Mouse (Mus musculus): ENCODE results near the gene Ino80. TPM values are rescaled to one million over a fixed set of nuclear protein-coding genes. Genes with fewer than 3 reads are reported as not detected.

Gene Ino80
- total and polyA plus RNA-seq, 2 experiments from 2014 or later = 2.2 to 16.3 TPM

DNA sequence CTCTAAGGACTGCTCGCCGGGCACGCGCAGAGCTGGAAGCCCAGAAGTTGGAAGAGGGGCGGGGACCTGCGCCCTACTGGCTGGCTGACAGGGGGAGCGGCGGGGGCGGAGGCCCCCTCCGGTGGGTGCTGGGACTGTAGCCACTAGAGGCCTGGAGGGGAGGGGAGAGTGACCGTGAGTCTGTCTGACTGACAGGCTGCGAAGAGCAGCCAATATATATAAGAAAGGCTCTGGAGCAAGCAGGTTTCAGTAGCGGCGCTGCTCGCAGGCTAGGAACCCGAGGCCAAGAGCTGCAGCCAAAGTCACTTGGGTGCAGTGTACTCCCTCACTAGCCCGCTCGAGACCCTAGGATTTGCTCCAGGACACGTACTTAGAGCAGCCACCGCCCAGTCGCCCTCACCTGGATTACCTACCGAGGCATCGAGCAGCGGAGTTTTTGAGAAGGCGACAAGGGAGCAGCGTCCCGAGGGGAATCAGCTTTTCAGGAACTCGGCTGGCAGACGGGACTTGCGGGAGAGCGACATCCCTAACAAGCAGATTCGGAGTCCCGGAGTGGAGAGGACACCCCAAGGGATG, 151.8 kb downstream of the Ino80 start, which contains the start of gene Dll4:
Gene Dll4 (plus strand): TSS at position 217 of the 576 bp plus-strand sequence.
- Histone ChIP-seq H3K9ac (peak within 1 kb of the TSS; percentile 29), H3K36me3 (ENCODE audit: insufficient read depth) (no peaks in the 10 kb centered on the region), H3K4me1 (ENCODE audit: insufficient read depth) (peaks cover 21% of the 10 kb centered on the region), H3K4me3 (ENCODE audit: low read depth, low read length) (peak within 1 kb of the TSS; percentile 50), H3K9me3 (ENCODE audit: low read length) (no peaks in the 10 kb centered on the region), H3K27me3 (ENCODE audit: insufficient read depth, low read length) (peaks cover 47% of the 10 kb centered on the region), H3K27ac (ENCODE audit: low read depth, low read length) (no peak within 1 kb of the TSS), H3K4me2 (ENCODE audit: low read depth) (peak within 1 kb of the TSS; percentile 79)
- 3% methylated on average over 32 of the region's 33 CpGs for WGBS
- peak; percentile 24 for TF ChIP-seq CTCF (IDR thresholded peaks at IDR 0.05; ENCODE audit: low read depth)
- ATAC-seq = peak; percentile 10
- peak; percentile 37 for DNase-seq

DNA sequence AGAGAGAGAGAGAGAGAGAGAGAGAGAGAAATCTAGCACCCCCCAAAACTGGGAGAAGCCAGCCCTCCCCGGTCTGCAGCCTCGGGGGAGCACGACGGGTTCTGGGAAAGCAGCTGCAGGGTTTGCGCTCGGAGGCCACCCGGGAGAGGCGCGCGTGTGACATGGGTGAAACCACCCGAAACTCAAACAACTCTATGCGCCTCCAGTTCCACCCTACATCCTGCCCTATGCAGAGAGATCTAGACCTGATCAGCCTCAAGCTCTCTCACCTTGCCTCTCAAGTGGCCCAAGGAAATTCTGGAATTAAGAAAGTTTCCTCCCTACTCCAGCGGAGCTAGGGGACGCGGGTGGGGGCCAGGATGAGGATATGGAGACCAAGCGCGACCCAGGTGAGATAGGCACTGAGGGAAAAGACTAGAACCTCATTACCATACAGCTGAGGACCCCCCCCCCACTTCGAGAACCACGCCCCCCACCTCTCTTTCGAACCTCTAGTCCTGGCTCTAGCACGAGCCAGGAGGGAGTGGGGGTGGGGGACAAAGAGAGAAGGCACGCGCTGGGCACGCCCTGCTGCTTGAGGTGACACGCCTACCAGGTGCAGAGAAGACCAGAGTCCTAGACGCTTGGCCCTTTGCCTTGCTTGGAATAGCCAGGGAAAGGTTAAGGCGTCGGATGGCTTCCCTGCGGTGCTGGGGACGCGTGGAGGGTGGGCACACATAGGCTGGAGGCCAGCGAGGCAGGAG, 152.7 kb downstream of the Ino80 start:
- TF ChIP-seq CTCF (IDR thresholded peaks at IDR 0.05; ENCODE audit: low read depth) = no peak
- Histone ChIP-seq H3K4me3 (ENCODE audit: low read depth, low read length) (peak overlapping the region; percentile 50), H3K4me2 (ENCODE audit: low read depth) (peak overlapping the region; percentile 79), H3K9ac (no peak overlapping the region), H3K4me1 (ENCODE audit: insufficient read depth) (peaks cover 21% of the 10 kb centered on the region), H3K36me3 (ENCODE audit: insufficient read depth) (no peaks in the 10 kb centered on the region), H3K27ac (ENCODE audit: low read depth, low read length) (no peak overlapping the region), H3K27me3 (ENCODE audit: insufficient read depth, low read length) (peaks cover 51% of the 10 kb centered on the region), H3K9me3 (ENCODE audit: low read length) (no peaks in the 10 kb centered on the region)
- no peak for DNase-seq
- WGBS = 3% methylated on average over 32 of the region's 32 CpGs
- no peak for ATAC-seq

DNA sequence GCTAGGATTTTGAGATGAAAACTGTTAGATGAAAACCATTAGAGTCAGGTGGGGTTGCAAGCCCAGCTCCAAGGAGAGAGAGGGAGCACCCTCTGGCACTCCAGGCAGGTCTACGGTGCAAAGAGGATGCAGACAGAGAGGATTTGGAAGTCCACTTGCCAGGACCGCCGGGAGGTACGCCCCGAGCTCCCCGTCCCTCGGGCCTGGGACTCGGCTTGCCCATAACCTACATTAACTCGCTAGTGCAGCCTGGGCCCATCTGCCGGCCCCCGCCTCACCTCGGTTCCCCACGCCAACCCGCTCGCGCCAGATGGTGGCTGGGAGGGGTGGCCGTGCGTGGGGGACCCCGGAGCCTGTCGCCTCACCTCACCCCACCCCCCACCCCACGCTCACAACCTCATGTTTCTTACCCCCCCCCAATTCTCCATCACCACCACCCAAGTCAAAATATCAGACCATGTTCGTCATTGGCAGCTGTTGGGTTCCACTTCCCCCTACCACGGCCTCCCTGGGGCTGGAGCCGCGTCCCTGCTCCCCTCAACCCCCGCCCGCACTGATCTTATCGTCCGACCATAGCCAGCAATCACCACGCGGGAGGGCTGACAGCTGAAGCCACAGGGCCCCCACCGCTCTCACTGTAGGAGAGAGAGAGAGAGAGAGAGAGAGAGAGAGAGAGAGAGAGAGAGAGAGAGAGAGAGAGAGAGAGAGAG, 153.5 kb downstream of the Ino80 start:
- Histone ChIP-seq H3K27ac (ENCODE audit: low read depth, low read length) (no peak overlapping the region), H3K4me1 (ENCODE audit: insufficient read depth) (peaks cover 21% of the 10 kb centered on the region), H3K4me2 (ENCODE audit: low read depth) (peak overlapping the region; percentile 79), H3K9me3 (ENCODE audit: low read length) (no peaks in the 10 kb centered on the region), H3K36me3 (ENCODE audit: insufficient read depth) (no peaks in the 10 kb centered on the region), H3K27me3 (ENCODE audit: insufficient read depth, low read length) (peaks cover 51% of the 10 kb centered on the region), H3K9ac (no peak overlapping the region), H3K4me3 (ENCODE audit: low read depth, low read length) (peak overlapping the region; percentile 16; the same call in 1 of the 2 replicates)
- 7% methylated on average over 32 of the region's 32 CpGs for WGBS
- ATAC-seq (no peak), DNase-seq (no peak)
- TF ChIP-seq CTCF (IDR thresholded peaks at IDR 0.05; ENCODE audit: low read depth) = no peak

Other genes with a start within 250 kb of the Ino80 start
- gene Ppp1r14d, start 247.8 kb downstream of the Ino80 start, total RNA-seq (2014; rRNA removed) = not detected in 2 replicates
- not detected in 2 replicates for gene Ppp1r14d, start 247.8 kb downstream of the Ino80 start, polyA plus RNA-seq (2015; fragmentation: Nextera tagmentation; extraction: Ambion mirVana)
- 1.6 and 1.8 TPM in 2 replicates for gene Spint1, start 240.3 kb downstream of the Ino80 start, total RNA-seq (2014; rRNA removed)
- gene Spint1, start 240.3 kb downstream of the Ino80 start, polyA plus RNA-seq (2015; fragmentation: Nextera tagmentation; extraction: Ambion mirVana) = 0.52 and 1.1 TPM in 2 replicates
- 20.5 and 27.8 TPM in 2 replicates for gene Rhov, start 206.4 kb downstream of the Ino80 start, total RNA-seq (2014; rRNA removed)
- 22.9 and 29.3 TPM in 2 replicates for gene Rhov, start 206.4 kb downstream of the Ino80 start, polyA plus RNA-seq (2015; fragmentation: Nextera tagmentation; extraction: Ambion mirVana)
- 22.5 and 26.7 TPM in 2 replicates for gene Vps18, start 188.9 kb downstream of the Ino80 start, total RNA-seq (2014; rRNA removed)
- 17.5 and 22.3 TPM in 2 replicates for gene Vps18, start 188.9 kb downstream of the Ino80 start, polyA plus RNA-seq (2015; fragmentation: Nextera tagmentation; extraction: Ambion mirVana)
- gene Dll4, start 151.9 kb downstream of the Ino80 start, total RNA-seq (2014; rRNA removed) = 2.8 and 3.7 TPM in 2 replicates
- gene Dll4, start 151.9 kb downstream of the Ino80 start, polyA plus RNA-seq (2015; fragmentation: Nextera tagmentation; extraction: Ambion mirVana) = 2.3 and 2.4 TPM in 2 replicates
- gene Chac1, start 126.5 kb downstream of the Ino80 start, total RNA-seq (2014; rRNA removed) = 8.7 and 20.4 TPM in 2 replicates
- gene Chac1, start 126.5 kb downstream of the Ino80 start, polyA plus RNA-seq (2015; fragmentation: Nextera tagmentation; extraction: Ambion mirVana) = 5.7 and 9.1 TPM in 2 replicates
- 0.77 and 0.81 TPM in 2 replicates for gene Exd1, start 69.9 kb upstream of the Ino80 start, total RNA-seq (2014; rRNA removed)
- 0.42 and 0.73 TPM in 2 replicates for gene Exd1, start 69.9 kb upstream of the Ino80 start, polyA plus RNA-seq (2015; fragmentation: Nextera tagmentation; extraction: Ambion mirVana)
- gene Chp1, start 70.0 kb upstream of the Ino80 start, total RNA-seq (2014; rRNA removed) = 53.9 and 69.8 TPM in 2 replicates
- gene Chp1, start 70.0 kb upstream of the Ino80 start, polyA plus RNA-seq (2015; fragmentation: Nextera tagmentation; extraction: Ambion mirVana) = 52.3 and 58.9 TPM in 2 replicates
- gene Nusap1, start 140.6 kb upstream of the Ino80 start, total RNA-seq (2014; rRNA removed) = 6.1 and 7.6 TPM in 2 replicates
- gene Nusap1, start 140.6 kb upstream of the Ino80 start, polyA plus RNA-seq (2015; fragmentation: Nextera tagmentation; extraction: Ambion mirVana) = 8.1 and 8.6 TPM in 2 replicates
- 2.8 and 5.4 TPM in 2 replicates for gene Oip5, start 140.8 kb upstream of the Ino80 start, total RNA-seq (2014; rRNA removed)
- 3.1 and 4.5 TPM in 2 replicates for gene Oip5, start 140.8 kb upstream of the Ino80 start, polyA plus RNA-seq (2015; fragmentation: Nextera tagmentation; extraction: Ambion mirVana)
- gene Ndufaf1, start 185.1 kb upstream of the Ino80 start, total RNA-seq (2014; rRNA removed) = 26.9 and 27.6 TPM in 2 replicates
- 41.3 and 42.0 TPM in 2 replicates for gene Ndufaf1, start 185.1 kb upstream of the Ino80 start, polyA plus RNA-seq (2015; fragmentation: Nextera tagmentation; extraction: Ambion mirVana)
- gene Rtf1, start 197.4 kb upstream of the Ino80 start, total RNA-seq (2014; rRNA removed) = 28.0 and 33.5 TPM in 2 replicates
- gene Rtf1, start 197.4 kb upstream of the Ino80 start, polyA plus RNA-seq (2015; fragmentation: Nextera tagmentation; extraction: Ambion mirVana) = 49.6 and 68.6 TPM in 2 replicates